Mouse (Mus musculus): ENCODE measurements at regions not wholly inside any gene's neighbourhood (a gene's known extent, or its start where the extent isn't known, plus 50 kb on each side); places are given as distances from the start of the nearest gene placed in this dataset.
"Not testable (repeated sequence)": the region's sequence is repeated elsewhere in the genome, so short reads cannot be mapped to it uniquely, and the experiment has no call there.

DNA sequence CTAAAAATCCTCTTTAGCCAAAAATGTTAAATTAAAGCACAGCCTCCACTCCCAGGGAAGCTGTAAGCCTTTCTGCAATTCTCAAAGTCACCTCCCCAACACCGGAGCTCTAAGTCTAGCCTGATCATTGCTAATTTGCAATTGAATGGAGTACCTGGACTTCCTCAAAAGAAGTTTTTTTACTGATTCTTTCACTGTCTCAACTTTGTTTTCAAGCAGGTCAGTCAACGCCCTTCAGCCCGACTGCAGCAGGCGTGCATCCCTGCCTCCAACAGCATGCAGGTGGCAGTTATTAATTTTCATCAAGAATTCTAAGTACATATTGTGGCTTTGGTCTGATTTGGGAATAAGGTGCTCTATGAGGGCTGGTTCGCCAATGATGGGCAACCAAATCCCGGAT is 589.0 kb upstream of the Cadm2 start:
- H3K36me3 ChIP-seq (ENCODE audit: control insufficient read depth, insufficient read depth, low read length, poor library complexity, severe bottlenecking); H3K4me1 ChIP-seq (ENCODE audit: control insufficient read depth, insufficient read depth, low read length); H3K27ac ChIP-seq (ENCODE audit: insufficient read depth, low read length); H3K4me3 ChIP-seq (ENCODE audit: low read depth, low read length); H3K27me3 ChIP-seq (ENCODE audit: control insufficient read depth, insufficient read depth, low read length, poor library complexity, severe bottlenecking); H3K9ac ChIP-seq (ENCODE audit: low read depth, poor library complexity, severe bottlenecking): not testable (repeated sequence)
- H3K9me3 ChIP-seq (replicated peaks; ENCODE audit: control insufficient read depth, insufficient read depth, low read length, poor library complexity, severe bottlenecking) = peaks cover 29% of the 10 kb centered on the region

DNA sequence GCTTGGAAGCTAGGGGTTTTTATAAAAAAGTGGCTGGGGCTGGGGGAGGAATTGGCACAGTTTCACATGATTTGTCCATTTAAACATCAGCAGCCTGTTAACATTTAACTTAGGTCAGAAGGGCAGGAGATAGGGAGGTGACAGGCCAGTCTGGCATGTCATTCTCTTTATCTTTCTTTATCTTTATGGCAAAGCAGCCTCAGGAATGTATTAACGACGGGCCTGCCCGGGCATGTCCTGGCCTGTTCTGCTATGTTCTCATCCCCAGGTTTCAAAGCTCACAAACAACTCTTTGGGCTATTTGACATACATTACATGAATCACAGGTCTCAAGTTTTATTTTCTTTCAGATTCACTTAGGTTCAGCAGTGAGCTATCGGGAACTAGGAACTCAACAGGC is 584.2 kb upstream of the Cadm2 start:
- H3K9me3 ChIP-seq (replicated peaks; ENCODE audit: control insufficient read depth, insufficient read depth, low read length, poor library complexity, severe bottlenecking) = peaks cover 27% of the 10 kb centered on the region
- H3K36me3 ChIP-seq (ENCODE audit: control insufficient read depth, insufficient read depth, low read length, poor library complexity, severe bottlenecking); H3K4me3 ChIP-seq (ENCODE audit: low read depth, low read length); H3K27me3 ChIP-seq (ENCODE audit: control insufficient read depth, insufficient read depth, low read length, poor library complexity, severe bottlenecking); H3K27ac ChIP-seq (ENCODE audit: insufficient read depth, low read length); H3K4me1 ChIP-seq (ENCODE audit: control insufficient read depth, insufficient read depth, low read length); H3K9ac ChIP-seq (ENCODE audit: low read depth, poor library complexity, severe bottlenecking): not testable (repeated sequence)

DNA sequence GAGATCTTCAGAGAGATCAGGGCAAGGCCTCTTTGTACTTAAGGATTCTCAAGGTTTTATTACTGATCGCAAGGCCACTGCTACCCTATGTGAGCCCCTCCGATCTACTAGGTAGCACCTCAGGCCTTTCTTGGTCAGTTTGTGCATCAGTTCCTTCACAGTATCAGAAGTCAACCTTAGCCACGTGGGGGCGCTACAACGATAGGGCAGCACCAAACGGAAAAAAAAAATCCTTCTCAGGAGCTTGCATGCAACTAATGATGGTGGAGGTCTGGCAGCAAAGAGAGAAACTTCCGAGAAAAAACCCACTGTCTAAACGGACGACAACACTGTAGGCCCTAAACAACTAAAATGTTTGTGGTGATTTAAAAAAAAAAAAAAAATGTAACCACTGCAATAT is 543.9 kb upstream of the Cadm2 start:
- Histone ChIP-seq H3K9me3 (replicated peaks; ENCODE audit: control insufficient read depth, insufficient read depth, low read length, poor library complexity, severe bottlenecking) (no peaks in the 10 kb centered on the region), H3K27me3 (ENCODE audit: control insufficient read depth, insufficient read depth, low read length, poor library complexity, severe bottlenecking) (no peaks in the 10 kb centered on the region), H3K4me3 (ENCODE audit: low read depth, low read length) (no peak overlapping the region), H3K27ac (ENCODE audit: insufficient read depth, low read length) (no peak overlapping the region), H3K9ac (ENCODE audit: low read depth, poor library complexity, severe bottlenecking) (no peak overlapping the region), H3K36me3 (ENCODE audit: control insufficient read depth, insufficient read depth, low read length, poor library complexity, severe bottlenecking) (no peaks in the 10 kb centered on the region), H3K4me1 (ENCODE audit: control insufficient read depth, insufficient read depth, low read length) (no peaks in the 10 kb centered on the region)
- TF ChIP-seq CTCF (IDR thresholded peaks at IDR 0.05; ENCODE audit: low read depth, low read length) = peak; percentile 36
- no peak for TF ChIP-seq EP300 (IDR thresholded peaks at IDR 0.05; ENCODE audit: insufficient read depth, low read depth, low read length)

DNA sequence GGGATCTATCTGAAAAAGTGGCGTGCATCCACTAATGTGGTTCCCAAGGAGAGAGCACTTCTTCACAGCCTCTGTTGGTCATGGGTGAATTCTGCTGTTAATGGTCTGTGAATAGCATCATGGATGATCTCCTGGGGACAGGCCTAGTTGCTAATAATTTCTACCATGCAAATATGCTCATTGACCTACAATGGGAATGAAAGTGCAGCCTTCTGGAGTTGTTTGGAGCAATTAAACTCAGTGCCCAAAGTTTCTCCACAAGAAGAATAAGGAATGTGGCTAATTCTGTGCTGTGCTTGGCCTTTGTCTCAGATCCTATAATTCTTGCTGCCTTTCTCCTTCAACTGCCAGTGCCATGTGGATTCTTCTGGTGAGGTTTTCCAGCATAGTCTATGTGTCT is 532.8 kb upstream of the Cadm2 start:
- TF ChIP-seq POLR2A (IDR thresholded peaks at IDR 0.05; ENCODE audit: insufficient read depth, low read length) (no peak), EP300 (IDR thresholded peaks at IDR 0.05; ENCODE audit: insufficient read depth, low read depth, low read length) (no peak)
- Histone ChIP-seq H3K27me3 (ENCODE audit: control insufficient read depth, insufficient read depth, low read length, poor library complexity, severe bottlenecking) (no peaks in the 10 kb centered on the region), H3K9me3 (replicated peaks; ENCODE audit: control insufficient read depth, insufficient read depth, low read length, poor library complexity, severe bottlenecking) (no peaks in the 10 kb centered on the region), H3K9ac (ENCODE audit: low read depth, poor library complexity, severe bottlenecking) (no peak overlapping the region), H3K4me3 (ENCODE audit: low read depth, low read length) (no peak overlapping the region), H3K36me3 (ENCODE audit: control insufficient read depth, insufficient read depth, low read length, poor library complexity, severe bottlenecking) (no peaks in the 10 kb centered on the region), H3K4me1 (ENCODE audit: control insufficient read depth, insufficient read depth, low read length) (no peaks in the 10 kb centered on the region), H3K27ac (ENCODE audit: insufficient read depth, low read length) (no peak overlapping the region)

Measured in ES-Bruce4 (cell line).